9 mouse cellular contexts compared by ENCODE assay signal in genomic region chr16:87725963-87726362, GRCm38 (mm10). TPM values are rescaled to one million over a fixed set of nuclear protein-coding genes. Genes with fewer than 3 reads are reported as not detected.
A peak's percentile ranks its signal among the peaks of the same experiment; 100 is the strongest.
DNase-seq lines count a peak whose midpoint lies in the region; TF ChIP-seq lines count a peak whose summit lies in the region.
"Had no signal": no experiment of that assay in that cellular context is flagged by ENCODE, and none has a peak within 500 bp of the region (broad histone marks: within the 10 kb centered on the region; RNA-seq: fewer than 3 reads in every experiment).

No protein-coding gene starts in this region.

- peaks cover 4% of the 10 kb centered on the region; the same call in 1 of the 2 replicates for H3K4me1 ChIP-seq in lung, adult 2 months (ENCODE audit: control insufficient read depth, insufficient read depth, low read length)
- H3K4me1 ChIP-seq: embryonic facial prominence, embryonic 13.5 days had no signal

- DNase-seq in R1 (ENCODE audit: low read depth, low spot score) (peak; percentile 49), MN1 (ENCODE audit: low spot score) (no peak)
- peak; percentile 52 for DNase-seq in gonadal fat pad, adult 2 months (ENCODE audit: low read depth)
- DNase-seq in lung, adult 2 months = peak; percentile 63
- DNase-seq in thymus, adult 18-20 months = peak; percentile 79 to 89
- no peak for DNase-seq in left cerebral cortex, adult 8-10 months (ENCODE audit: low spot score in 2 of 2)
- no peak for DNase-seq in adrenal gland, adult 8-10 months

- TF ChIP-seq POLR2A in lung, adult 2 months (IDR thresholded peaks at IDR 0.05; ENCODE audit: borderline replicate concordance, extremely low read depth, low read depth, low read length) = no peak

- 66% methylated on average over 21 of the region's 21 CpGs for WGBS in lung, adult 2 months

- no peak overlapping the region for H3K4me3 ChIP-seq in lung, adult 2 months (replicated peaks; ENCODE audit: extremely low read depth, low read depth, low read length)
- H3K4me3 ChIP-seq: embryonic facial prominence, embryonic 13.5 days; hindbrain, embryonic 15.5 days had no signal

- TF ChIP-seq CTCF in lung, adult 2 months (IDR thresholded peaks at IDR 0.05; ENCODE audit: insufficient read depth, low read length) = no peak

RNA-seq across cellular contexts. Expression of gene Bach1, which starts 27.2 kb away (rescaled TPM):
- polyA plus RNA-seq in gonadal fat pad, adult 2 months (2012; rRNA removed) = 10.2 and 10.7 TPM in 2 replicates
- polyA plus RNA-seq in lung, adult 2 months (2012; rRNA removed) = 16.2 and 19.3 TPM in 2 replicates
- total RNA-seq in left cerebral cortex, adult 8-10 months (2022) = 10 to 100 TPM; 12.4 to 15.1 (median 13.6) TPM
- 10 to 100 TPM; 17.6 to 32.1 (median 19.1) TPM for total RNA-seq in adrenal gland, adult 8-10 months (2022)

Comparison
In these comparisons a context has a peak if more than half of its experiments do, and no peak if none do; other contexts are left out.
1. DNase-seq: peak in R1 (single experiment), gonadal fat pad, adult 2 months (single experiment), lung, adult 2 months (single experiment) and thymus, adult 18-20 months (2 of 2); none in left cerebral cortex, adult 8-10 months (0 of 2), adrenal gland, adult 8-10 months (single experiment) and MN1 (single experiment).